Mouse (Mus musculus) CH12.LX (cell line): ENCODE results near the gene Ufsp1. TPM values are rescaled to one million over a fixed set of nuclear protein-coding genes. Genes with fewer than 3 reads are reported as not detected.
A peak's percentile ranks its signal among the peaks of the same experiment; 100 is the strongest.

Experiments
- DNase-seq: peaks from one replicate; pipeline ENCODE4 v3.0.0-alpha.2; 2013; ENCODE audit errors: extremely low read depth
- H3K27ac ChIP-seq: 2 replicates; pipeline ENCODE4 v1.5.1; 2012; ENCODE audit warnings: low read depth, mild to moderate bottlenecking, control low read depth, moderate library complexity; ENCODE audit not compliant: insufficient read depth
- H3K27me3 ChIP-seq: replicated peaks from 2 replicates; pipeline ENCODE3; 2012; ENCODE audit warnings: inconsistent platforms
- H3K36me3 ChIP-seq, 2 experiments: replicated peaks in 1 of 2; 2 replicates each; pipeline versions ENCODE3 to v1.6.1; 2012; ENCODE audit warnings: inconsistent platforms in 1 of 2, low read length in 1 of 2, mild to moderate bottlenecking in 1 of 2, mixed read lengths in 1 of 2, moderate library complexity in 1 of 2; ENCODE audit not compliant: control insufficient read depth in 1 of 2, insufficient read depth in 1 of 2
- H3K4me1 ChIP-seq, 2 experiments: 2 replicates each; pipeline ENCODE4 v1.6.1; 2012; ENCODE audit warnings: inconsistent platforms in 1 of 2, moderate library complexity in 1 of 2; ENCODE audit not compliant: insufficient read depth in 2 of 2, control insufficient read depth in 1 of 2
- H3K4me2 ChIP-seq: 2 replicates; pipeline ENCODE4 v1.6.1; 2012; ENCODE audit warnings: low read depth, mild to moderate bottlenecking, control low read depth; ENCODE audit not compliant: poor library complexity, insufficient read depth, severe bottlenecking
- H3K4me3 ChIP-seq, 3 experiments: fragments of 150-350 bp in 1 of 3; sonication (generic) in 1 of 3; replicated peaks in 1 of 3; 2 replicates each; pipeline versions ENCODE3 to v1.5.1; 2011 to 2012; ENCODE audit warnings: low read depth in 2 of 3, low read length in 2 of 3, mild to moderate bottlenecking in 2 of 3, moderate library complexity in 2 of 3, control low read depth in 1 of 3, improper control_type of control experiment in 1 of 3, inconsistent platforms in 1 of 3, mixed read lengths in 1 of 3; ENCODE audit not compliant: poor library complexity in 1 of 3
- H3K79me2 ChIP-seq: replicated peaks from 2 replicates; pipeline ENCODE4 v1.6.1; 2012; ENCODE audit warnings: mild to moderate bottlenecking, moderate library complexity; ENCODE audit not compliant: control insufficient read depth, poor library complexity, insufficient read depth, severe bottlenecking; ENCODE audit errors: extremely low read depth
- H3K9ac ChIP-seq: 2 replicates; pipeline ENCODE4 v1.6.1; 2012; ENCODE audit warnings: low read depth, mild to moderate bottlenecking, control low read depth, moderate library complexity; ENCODE audit not compliant: insufficient read depth
- H3K9me3 ChIP-seq: replicated peaks from 2 replicates; pipeline ENCODE3; 2012; ENCODE audit warnings: low read length, inconsistent platforms, mixed read lengths
- CTCF ChIP-seq, 2 experiments: IDR thresholded peaks in 1 of 2; conservative IDR thresholded peaks in 1 of 2; 2 replicates each; pipeline ENCODE4 v1.5.1; 2011 to 2012; ENCODE audit warnings: low read depth in 2 of 2, low read length in 2 of 2, improper control_type of control experiment in 1 of 2, inconsistent platforms in 1 of 2, mild to moderate bottlenecking in 1 of 2, moderate library complexity in 1 of 2
- ELF1 ChIP-seq: IDR thresholded peaks from 2 replicates; pipeline ENCODE4 v1.6.1; 2014; ENCODE audit warnings: low read depth, mild to moderate bottlenecking, inconsistent platforms, low read length, improper control_type of control experiment
- EP300 ChIP-seq: IDR thresholded peaks from 2 replicates; pipeline ENCODE4 v1.6.1; 2011; ENCODE audit warnings: low read length, improper control_type of control experiment
- ETS1 ChIP-seq: conservative IDR thresholded peaks from 2 replicates; pipeline ENCODE4 v1.6.1; 2012; ENCODE audit warnings: low read depth, mild to moderate bottlenecking, inconsistent platforms, low read length, improper control_type of control experiment, moderate library complexity
- GABPA ChIP-seq: IDR thresholded peaks from 2 replicates; pipeline ENCODE4 v1.6.1; 2012; ENCODE audit warnings: low read depth, low read length, improper control_type of control experiment, inconsistent platforms; ENCODE audit not compliant: insufficient replicate concordance
- HCFC1 ChIP-seq: IDR thresholded peaks from 2 replicates; pipeline ENCODE4 v1.6.1; 2012; ENCODE audit warnings: low read depth, mild to moderate bottlenecking, inconsistent platforms, low read length, improper control_type of control experiment
- JUND ChIP-seq: conservative IDR thresholded peaks from 2 replicates; pipeline ENCODE4 v1.6.1; 2011; ENCODE audit warnings: low read depth, low read length, improper control_type of control experiment
- MAX ChIP-seq: IDR thresholded peaks from 2 replicates; pipeline ENCODE4 v1.6.1; 2011; ENCODE audit warnings: low read length, improper control_type of control experiment
- MXI1 ChIP-seq: IDR thresholded peaks from 2 replicates; pipeline ENCODE4 v1.6.1; 2011; ENCODE audit warnings: mild to moderate bottlenecking, low read depth, low read length, improper control_type of control experiment
- MYC ChIP-seq: IDR thresholded peaks from 2 replicates; pipeline ENCODE4 v1.6.1; 2011; ENCODE audit warnings: low read depth, mild to moderate bottlenecking, improper control_type of control experiment, low read length
- PAX5 ChIP-seq: IDR thresholded peaks from 2 replicates; pipeline ENCODE4 v1.6.1; 2012; ENCODE audit warnings: low read length, inconsistent platforms, mixed read lengths
- POLR2A ChIP-seq: IDR thresholded peaks from 2 replicates; pipeline ENCODE4 v1.6.1; 2011; ENCODE audit warnings: low read depth, mild to moderate bottlenecking, improper control_type of control experiment, low read length
- RAD21 ChIP-seq: IDR thresholded peaks from 2 replicates; pipeline ENCODE4 v1.6.1; 2011; ENCODE audit warnings: low read depth, mild to moderate bottlenecking, low read length, improper control_type of control experiment, moderate library complexity
- SMC3 ChIP-seq: IDR thresholded peaks from 2 replicates; pipeline ENCODE4 v1.6.1; 2011; ENCODE audit warnings: low read depth, low read length, improper control_type of control experiment
- TCF12 ChIP-seq: IDR thresholded peaks from 2 replicates; pipeline ENCODE4 v1.6.1; 2014; ENCODE audit warnings: low read depth, mild to moderate bottlenecking, inconsistent platforms, low read length, improper control_type of control experiment
- USF2 ChIP-seq: conservative IDR thresholded peaks from 2 replicates; pipeline ENCODE4 v1.6.1; 2011; ENCODE audit warnings: low read depth, low read length, improper control_type of control experiment
- ZC3H11A ChIP-seq: IDR thresholded peaks from 2 replicates; pipeline ENCODE4 v1.6.1; 2012; ENCODE audit warnings: low read depth, mild to moderate bottlenecking, inconsistent platforms, low read length, improper control_type of control experiment
- ZMIZ1 ChIP-seq: IDR thresholded peaks from 2 replicates; pipeline ENCODE4 v1.6.1; 2012; ENCODE audit warnings: low read depth, mild to moderate bottlenecking, inconsistent platforms, low read length, improper control_type of control experiment
- dilution Hi-C: fragments of 300-500 bp; cut with MboI; formaldehyde crosslinking; loops from 2 replicates; pipeline ENCODE4 v1.14.3; 2020; ENCODE audit warnings: low sequenced_read_pairs; ENCODE audit not compliant: extremely low pct_unique_long_range_greater_than_20kb, extremely low pct_ligation_motif_present
- in situ Hi-C: fragments of 300-500 bp; cut with MboI; formaldehyde crosslinking; loops from 3 replicates; pipeline ENCODE4 v1.14.3; 2019; ENCODE audit warnings: low sequenced_read_pairs, low pct_ligation_motif_present, low pct_unique_long_range_greater_than_20kb, mixed read lengths
- polyA plus RNA-seq: library from polyadenylated mRNA; unstranded; fragments of >175 nt; gene quantifications from 2 replicates; pipeline ENCODE4 v1.2.1, GENCODE M21; 2012; ENCODE audit warnings: low read depth; ENCODE audit not compliant: insufficient read length
- total RNA-seq, 2 experiments: library from RNA; depleted of rRNA; stranded (reverse); fragments of 300-350 nt in 1 of 2; fragments of >200 nt in 1 of 2; gene quantifications; 2 replicates each; pipeline ENCODE4 v1.2.3; 2012 to 2014

The Ufsp1 gene
- total and polyA plus RNA-seq, 3 experiments = 0.91 to 5.2 (median 2.9) TPM

GRCm38 (mm10) chr5:137285045-137285444 lies 9.4 kb upstream of the Ufsp1 start:
- TF ChIP-seq SMC3 (peak; percentile 55), CTCF (conservative IDR thresholded peaks at IDR 0.05 in 1 of 2, IDR thresholded peaks at IDR 0.05 in 1 of 2; ENCODE audit: low read depth in 2 of 2, low read length in 2 of 2) (peak; percentile 24 to 71; a peak in 3 of 4 replicates), USF2 (no peak), ZMIZ1 (no peak), EP300 (no peak), ELF1 (no peak), ETS1 (no peak)
- TF ChIP-seq, all 38 proteins: peak for 2
- Histone ChIP-seq H3K27me3 (peaks cover 50% of the 10 kb centered on the region), H3K79me2 (no peaks in the 10 kb centered on the region), H3K4me3 (no peak overlapping the region), H3K9me3 (peaks cover 16% of the 10 kb centered on the region), H3K4me2 (no peak overlapping the region), H3K9ac (no peak overlapping the region), H3K27ac (no peak overlapping the region), H3K4me1 (peaks cover 6 to 32% of the 10 kb centered on the region in 2 experiments; a peak in 3 of 4 replicates), H3K36me3 (no peaks in the 10 kb centered on the region)
- in situ Hi-C loops (no loop called here), dilution Hi-C loops (no loop called here)
- DNase-seq = no peak

- in situ Hi-C loops (no loop called here), dilution Hi-C loops (no loop called here)
- H3K79me2 ChIP-seq = no peaks in the 10 kb centered on the region
- no peak for TF ChIP-seq PAX5
- no peak for TF ChIP-seq JUND
- no peak for TF ChIP-seq ZC3H11A
- TF ChIP-seq RAD21 = no peak
- TF ChIP-seq MYC = no peak
- TF ChIP-seq TCF12 = no peak
- no peak for TF ChIP-seq MAX
- no peak for TF ChIP-seq HCFC1
- TF ChIP-seq SMC3 = no peak
- TF ChIP-seq ZMIZ1 = no peak
- no peak for TF ChIP-seq POLR2A
- TF ChIP-seq EP300 = no peak
- TF ChIP-seq GABPA = no peak
- TF ChIP-seq MXI1 = no peak
- no peak overlapping the region for H3K27ac ChIP-seq
- H3K36me3 ChIP-seq = no peaks in the 10 kb centered on the region
- no peak overlapping the region for H3K9ac ChIP-seq
- no peak overlapping the region for H3K4me2 ChIP-seq
- no peak overlapping the region for H3K4me3 ChIP-seq
- peaks cover 16% of the 10 kb centered on the region for H3K9me3 ChIP-seq
- peaks cover 47% of the 10 kb centered on the region for H3K27me3 ChIP-seq
- H3K4me1 ChIP-seq = peaks cover 14 to 41% of the 10 kb centered on the region in 2 experiments; a peak in 3 of 4 replicates
- DNase-seq = no peak
Observed at GRCm38 (mm10) chr5:137285986-137286385, 8.4 kb upstream of the Ufsp1 start.
